Mouse (Mus musculus) hindbrain, embryonic 14.5 days (tissue): ENCODE data around the gene Ubl7. TPM values are rescaled to one million over a fixed set of nuclear protein-coding genes. Genes with fewer than 3 reads are reported as not detected.
A peak's percentile ranks its signal among the peaks of the same experiment; 100 is the strongest.

Source experiments
- ATAC-seq: fragments of 200-750 bp; cut with Nextera tagmentation; 2 replicates; pipeline ENCODE4 v1.8.0; 2017; ENCODE audit warnings: moderate number of reproducible peaks, mild to moderate bottlenecking, moderate TSS enrichment, moderate library complexity; ENCODE audit not compliant: low FRiP score
- DNase-seq: peaks from one replicate; pipeline ENCODE4 v3.0.0-alpha.2; 2015; ENCODE audit warnings: low spot score
- H3K27ac ChIP-seq: fragments of 300-500 bp; sonication (generic); 2 replicates; pipeline ENCODE4 v1.5.1; 2014; ENCODE audit warnings: mild to moderate bottlenecking, moderate library complexity
- H3K27me3 ChIP-seq: fragments of 300-500 bp; sonication (generic); 2 replicates; pipeline ENCODE4 v1.6.1; 2014; ENCODE audit warnings: mild to moderate bottlenecking, low read length, mixed read lengths; ENCODE audit not compliant: control insufficient read depth, insufficient read depth
- H3K36me3 ChIP-seq: fragments of 300-500 bp; sonication (generic); replicated peaks from 2 replicates; pipeline ENCODE4 v1.6.1; 2014; ENCODE audit not compliant: control insufficient read depth, insufficient read depth
- H3K4me1 ChIP-seq: fragments of 300-500 bp; sonication (generic); replicated peaks from 2 replicates; pipeline ENCODE4 v1.6.1; 2014; ENCODE audit warnings: antibody characterized with exemption, low read length, mixed read lengths; ENCODE audit not compliant: control insufficient read depth, insufficient read depth
- H3K4me2 ChIP-seq: fragments of 300-500 bp; sonication (generic); replicated peaks from 2 replicates; pipeline ENCODE4 v1.6.1; 2014; ENCODE audit warnings: mild to moderate bottlenecking, moderate library complexity
- H3K4me3 ChIP-seq: fragments of 300-500 bp; sonication (generic); replicated peaks from 2 replicates; pipeline ENCODE4 v1.5.1; 2014; ENCODE audit warnings: mild to moderate bottlenecking, low read length
- H3K9ac ChIP-seq: fragments of 300-500 bp; sonication (generic); 2 replicates; pipeline ENCODE4 v1.6.1; 2014
- H3K9me3 ChIP-seq: fragments of 300-500 bp; sonication (generic); 2 replicates; pipeline ENCODE4 v1.6.1; 2016; ENCODE audit warnings: low read length; ENCODE audit not compliant: control insufficient read depth
- WGBS: fragments of 180-500 bp; shearing (Covaris S2); extraction: QIAGEN DNeasy Blood & Tissue Kit; methylation state at CpG from one replicate; pipeline ENCODE4 v1.1.7; 2014; 5-methylcytosine and 5-hydroxymethylcytosine counted together
- polyA plus RNA-seq: library from polyadenylated mRNA; unstranded; fragments of >200 nt; fragmentation: Nextera tagmentation; extraction: Ambion mirVana; gene quantifications from 2 replicates; pipeline ENCODE4 v1.2.1, GENCODE M21; 2014

Gene Ubl7
- polyA plus RNA-seq, 1 experiment from 2014 or later: 151 TPM

GRCm38 (mm10) chr9:57959886-57960866 lies 49.4 kb downstream of the Ubl7 start:
- Histone ChIP-seq H3K4me3 (no peak overlapping the region), H3K27me3 (no peaks in the 10 kb centered on the region), H3K36me3 (peaks cover 67% of the 10 kb centered on the region), H3K4me1 (no peaks in the 10 kb centered on the region), H3K9ac (no peak overlapping the region), H3K9me3 (no peaks in the 10 kb centered on the region), H3K4me2 (no peak overlapping the region), H3K27ac (no peak overlapping the region)
- DNase-seq (no peak), ATAC-seq (no peak)
- WGBS: 89% methylated on average over 17 of the region's 17 CpGs

GRCm38 (mm10) chr9:57961226-57961625 lies 50.4 kb downstream of the Ubl7 start:
- Histone ChIP-seq H3K36me3 (peaks cover 57% of the 10 kb centered on the region), H3K9ac (no peak overlapping the region), H3K4me1 (no peaks in the 10 kb centered on the region), H3K27ac (peak overlapping the region; percentile 22; the same call in 1 of the 2 replicates), H3K4me2 (no peak overlapping the region), H3K4me3 (no peak overlapping the region), H3K9me3 (no peaks in the 10 kb centered on the region), H3K27me3 (no peaks in the 10 kb centered on the region)
- 89% methylated on average over 15 of the region's 15 CpGs for whole genome bisulfite sequencing
- DNase-seq (no peak), ATAC-seq (no peak)

GRCm38 (mm10) chr9:57961863-57962778 lies 51.3 kb downstream of the Ubl7 start:
- Histone ChIP-seq H3K27me3 (no peaks in the 10 kb centered on the region), H3K4me3 (no peak overlapping the region), H3K9me3 (no peaks in the 10 kb centered on the region), H3K4me1 (no peaks in the 10 kb centered on the region), H3K4me2 (no peak overlapping the region), H3K36me3 (peaks cover 48% of the 10 kb centered on the region), H3K27ac (no peak overlapping the region), H3K9ac (no peak overlapping the region)
- no peak for DNase-seq
- 68% methylated on average over 17 of the region's 17 CpGs for WGBS
- ATAC-seq: no peak

- peaks cover 35% of the 10 kb centered on the region for H3K36me3 ChIP-seq
- no peaks in the 10 kb centered on the region for H3K9me3 ChIP-seq
- DNase-seq: no peak
- no peak for ATAC-seq
- WGBS: 90% methylated on average over 4 of the region's 4 CpGs
- no peak overlapping the region for H3K9ac ChIP-seq
- no peak overlapping the region for H3K4me2 ChIP-seq
- H3K27me3 ChIP-seq: no peaks in the 10 kb centered on the region
- no peak overlapping the region for H3K4me3 ChIP-seq
- no peak overlapping the region for H3K27ac ChIP-seq
- H3K4me1 ChIP-seq: no peaks in the 10 kb centered on the region
Observed at GRCm38 (mm10) chr9:57963249-57963997, 52.6 kb downstream of the Ubl7 start.

GRCm38 (mm10) chr9:57963998-57964395 lies 53.2 kb downstream of the Ubl7 start:
- H3K4me2 ChIP-seq: no peak overlapping the region
- H3K36me3 ChIP-seq: peaks cover 29% of the 10 kb centered on the region
- no peaks in the 10 kb centered on the region for H3K27me3 ChIP-seq
- H3K4me3 ChIP-seq: no peak overlapping the region
- DNase-seq (no peak), ATAC-seq (no peak)
- H3K4me1 ChIP-seq: no peaks in the 10 kb centered on the region
- H3K9me3 ChIP-seq: no peaks in the 10 kb centered on the region
- no peak overlapping the region for H3K9ac ChIP-seq
- no peak overlapping the region for H3K27ac ChIP-seq
- WGBS: 69% methylated on average over 5 of the region's 5 CpGs

GRCm38 (mm10) chr9:57964528-57965250 lies 53.9 kb downstream of the Ubl7 start:
- ATAC-seq (no peak), DNase-seq (no peak)
- WGBS: 68% methylated on average over 6 of the region's 6 CpGs
- no peak overlapping the region for H3K4me3 ChIP-seq
- no peaks in the 10 kb centered on the region for H3K27me3 ChIP-seq
- no peak overlapping the region for H3K9ac ChIP-seq
- H3K36me3 ChIP-seq: peaks cover 22% of the 10 kb centered on the region
- H3K9me3 ChIP-seq: no peaks in the 10 kb centered on the region
- no peak overlapping the region for H3K27ac ChIP-seq
- H3K4me1 ChIP-seq: no peaks in the 10 kb centered on the region
- no peak overlapping the region for H3K4me2 ChIP-seq

GRCm38 (mm10) chr9:57965281-57966185 lies 54.8 kb downstream of the Ubl7 start:
- 76% methylated on average over 12 of the region's 12 CpGs for WGBS
- ATAC-seq (no peak), DNase-seq (no peak)
- Histone ChIP-seq H3K36me3 (peaks cover 15% of the 10 kb centered on the region), H3K27me3 (no peaks in the 10 kb centered on the region), H3K4me2 (no peak overlapping the region), H3K4me3 (no peak overlapping the region), H3K4me1 (no peaks in the 10 kb centered on the region), H3K9me3 (no peaks in the 10 kb centered on the region), H3K9ac (no peak overlapping the region), H3K27ac (no peak overlapping the region)
